Mouse (Mus musculus) bone marrow, adult 2 months (tissue): ENCODE data around the gene Gm9970. TPM values are rescaled to one million over a fixed set of nuclear protein-coding genes. Genes with fewer than 3 reads are reported as not detected.

ENCODE experiments used
- H3K27ac ChIP-seq: fragments of 200-500 bp; 2 replicates; pipeline ENCODE4 v1.5.1; 2012; ENCODE audit warnings: low read depth, mild to moderate bottlenecking, control low read depth, inconsistent platforms, low read length; ENCODE audit not compliant: control insufficient read depth, poor library complexity, insufficient read depth
- H3K4me1 ChIP-seq: fragments of 200-500 bp; 2 replicates; pipeline ENCODE4 v1.6.1; 2011; ENCODE audit warnings: low read length; ENCODE audit not compliant: control insufficient read depth, insufficient read depth
- H3K4me3 ChIP-seq: fragments of 200-500 bp; replicated peaks from 2 replicates; pipeline ENCODE3; 2011; ENCODE audit warnings: mild to moderate bottlenecking, low read depth, low read length, control low read depth; ENCODE audit not compliant: control insufficient read depth
- CTCF ChIP-seq: fragments of 200-500 bp; IDR thresholded peaks from 2 replicates; pipeline ENCODE4 v1.5.1; 2011; ENCODE audit warnings: low read length, control low read depth; ENCODE audit not compliant: control insufficient read depth, insufficient read depth
- POLR2A ChIP-seq: fragments of 200-500 bp; IDR thresholded peaks from 2 replicates; pipeline ENCODE4 v1.6.1; 2011; ENCODE audit warnings: low read depth, mild to moderate bottlenecking, control low read depth, low read length, borderline replicate concordance; ENCODE audit not compliant: control insufficient read depth
- WGBS: fragments of 180-500 bp; shearing (Covaris S2); methylation state at CpG from one replicate; pipeline ENCODE4 v1.1.7; 2018; 5-methylcytosine and 5-hydroxymethylcytosine counted together
- polyA plus RNA-seq: library from polyadenylated mRNA; stranded (reverse); fragments of >200 nt; gene quantifications from 2 replicates; pipeline ENCODE4 v1.2.4, GENCODE M21; 2011; ENCODE audit warnings: low replicate concordance; ENCODE audit not compliant: missing spikeins, insufficient read depth, insufficient read length

Gm9970 gene
- polyA plus RNA-seq, 1 experiment, result not detected

DNA sequence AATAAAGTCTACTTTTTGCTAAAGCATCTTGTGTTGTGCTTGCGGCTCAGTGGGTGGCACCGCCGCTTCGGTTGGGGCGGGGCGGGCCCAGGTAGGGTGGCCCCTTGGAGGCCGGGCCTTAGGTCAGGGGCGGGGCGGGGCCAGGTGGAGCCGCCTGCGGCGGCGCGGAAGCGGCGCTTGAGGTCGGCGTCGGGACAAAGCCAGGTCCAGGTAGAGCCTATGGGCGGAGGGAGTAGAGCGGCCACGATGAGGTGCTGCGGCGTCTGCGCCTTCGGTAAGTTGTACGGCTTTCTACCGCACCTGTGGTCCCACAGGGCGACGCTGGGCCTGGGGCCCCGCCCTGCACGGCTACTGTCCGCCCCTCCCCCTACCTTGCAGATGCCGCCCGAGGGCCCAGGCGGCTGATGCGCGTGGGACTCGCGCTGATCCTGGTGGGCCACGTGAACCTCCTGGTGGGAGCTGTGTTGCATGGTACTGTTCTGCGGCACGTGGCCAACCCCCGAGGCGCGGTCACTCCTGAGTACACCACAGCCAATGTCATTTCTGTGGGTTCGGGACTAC, 10.6 kb upstream of the Gm9970 start, which contains the start of gene Krtcap3:
Krtcap3 (plus strand) TSS at position 151 of the 561 bp plus-strand sequence.
- peak within 1 kb of the TSS; percentile 56 for H3K4me3 ChIP-seq
- no peak for TF ChIP-seq CTCF
- TF ChIP-seq POLR2A, result no peak
- no peak within 1 kb of the TSS for H3K27ac ChIP-seq
- H3K4me1 ChIP-seq, result no peaks in the 10 kb centered on the region
- 86% methylated on average over 47 of the region's 47 CpGs for WGBS

GRCm38 (mm10) chr5:31250716-31251115, 9.7 kb upstream of the Gm9970 start:
- H3K4me3 ChIP-seq, result no peak overlapping the region
- no peaks in the 10 kb centered on the region for H3K4me1 ChIP-seq
- TF ChIP-seq CTCF (no peak), POLR2A (no peak)
- 81% methylated on average over 4 of the region's 4 CpGs for WGBS
- H3K27ac ChIP-seq, result no peak overlapping the region

- WGBS, result 23% methylated on average over 10 of the region's 10 CpGs
- H3K4me1 ChIP-seq, result no peaks in the 10 kb centered on the region
- no peak overlapping the region for H3K27ac ChIP-seq
- H3K4me3 ChIP-seq, result no peak overlapping the region
- TF ChIP-seq POLR2A (no peak), CTCF (no peak)
Observed at GRCm38 (mm10) chr5:31242191-31242590, 1.2 kb upstream of the Gm9970 start.

DNA sequence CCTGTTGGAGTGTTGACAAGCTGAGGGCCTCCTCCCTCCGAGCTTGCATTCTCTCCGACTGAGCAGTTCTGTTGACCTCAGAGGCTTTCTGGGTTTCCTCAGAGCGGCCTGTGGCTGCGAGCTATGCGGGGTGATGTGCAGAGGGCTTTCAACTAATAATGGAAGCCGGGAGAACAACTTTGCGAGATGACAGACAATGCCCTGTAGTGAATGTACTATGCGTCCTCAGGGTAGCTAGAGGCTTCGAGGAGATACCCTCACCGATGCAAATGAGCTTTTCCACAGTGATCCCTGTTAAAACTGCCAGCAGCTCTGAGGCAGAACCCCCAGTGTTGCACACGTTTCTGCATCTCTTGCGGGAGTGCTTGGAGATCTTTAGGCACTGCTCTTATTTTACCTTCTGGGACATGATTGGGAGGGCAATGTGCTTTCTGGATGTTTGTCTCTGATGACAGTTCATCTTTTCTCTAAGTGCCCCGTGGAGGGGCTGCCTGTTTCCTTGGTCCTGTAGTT, 546 bp upstream of the Gm9970 start:
- 2% methylated on average over 13 of the region's 13 CpGs for WGBS
- H3K4me3 ChIP-seq, result peak overlapping the region; percentile 89
- H3K27ac ChIP-seq, result peak overlapping the region; percentile 5
- no peaks in the 10 kb centered on the region for H3K4me1 ChIP-seq
- TF ChIP-seq POLR2A (no peak), CTCF (no peak)

- Histone ChIP-seq H3K4me3 (no peak overlapping the region), H3K4me1 (no peaks in the 10 kb centered on the region; the same call in none of the 2 replicates), H3K27ac (no peak overlapping the region)
- 58% methylated on average over 1 of the region's 1 CpGs for WGBS
- TF ChIP-seq CTCF, result no peak
- TF ChIP-seq POLR2A, result no peak
Observed at GRCm38 (mm10) chr5:31226641-31227040, 14.4 kb downstream of the Gm9970 start.

DNA sequence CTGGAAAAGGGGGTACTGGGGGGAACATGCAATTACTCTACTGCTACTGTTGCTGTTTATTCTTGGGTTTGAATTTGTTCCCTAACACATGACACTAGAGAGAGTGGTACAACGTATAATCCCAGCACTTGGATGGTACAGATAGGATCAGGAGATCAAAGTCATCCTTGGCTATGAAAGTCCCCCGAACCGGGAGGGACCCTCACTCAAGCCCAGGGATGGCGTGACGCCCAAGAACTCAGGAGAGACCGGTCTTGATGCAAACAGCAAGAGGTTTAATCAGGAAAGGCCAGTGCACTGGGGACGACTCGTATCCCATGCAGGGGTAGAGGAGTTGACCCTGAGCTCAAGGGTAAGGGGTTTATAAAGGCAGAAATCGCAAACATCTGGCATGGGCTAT, 18.3 kb downstream of the Gm9970 start:
- H3K4me3 ChIP-seq, result no peak overlapping the region
- 90% methylated on average over 9 of the region's 9 CpGs for WGBS
- no peak for TF ChIP-seq CTCF
- no peak for TF ChIP-seq POLR2A
- H3K27ac ChIP-seq, result no peak overlapping the region
- peaks cover 1% of the 10 kb centered on the region; the same call in 1 of the 2 replicates for H3K4me1 ChIP-seq

- WGBS, result 28% methylated on average over 11 of the region's 11 CpGs
Observed at GRCm38 (mm10) chr5:31221304-31221945, 19.6 kb downstream of the Gm9970 start.

More at GRCm38 (mm10) chr5:31221304-31221945, 19.6 kb downstream of the Gm9970 start:
- Histone ChIP-seq H3K4me3 (peak overlapping the region; percentile 88), H3K4me1 (peaks cover 1% of the 10 kb centered on the region; the same call in 1 of the 2 replicates), H3K27ac (peak overlapping the region; percentile 85)
- TF ChIP-seq POLR2A, result no peak
- peak; percentile 22; the same call in 1 of the 2 replicates for TF ChIP-seq CTCF
